Mouse (Mus musculus): ENCODE measurements around the gene Dcp1a.
A peak's percentile ranks its signal among the peaks of the same experiment; 100 is the strongest.

Gene Dcp1a

GRCm38 (mm10) chr14:30560803-30561389 lies 81.6 kb downstream of the Dcp1a start:
- DNase-seq (ENCODE audit: low read depth, low spot score), result no peak

- DNase-seq (ENCODE audit: low read depth, low spot score), result peak; percentile 40
Measured at GRCm38 (mm10) chr14:30561470-30562187, 82.3 kb downstream of the Dcp1a start.

- no peak for DNase-seq (ENCODE audit: low read depth, low spot score)
Measured at GRCm38 (mm10) chr14:30562343-30562742, 83.0 kb downstream of the Dcp1a start.

- DNase-seq (ENCODE audit: low read depth, low spot score), result peak; percentile 83
Measured at GRCm38 (mm10) chr14:30564451-30564850, 85.1 kb downstream of the Dcp1a start.

GRCm38 (mm10) chr14:30566317-30566716 lies 87.0 kb downstream of the Dcp1a start:
- peak; percentile 37 for DNase-seq (ENCODE audit: low read depth, low spot score)

GRCm38 (mm10) chr14:30568016-30568415 lies 88.7 kb downstream of the Dcp1a start:
- DNase-seq (ENCODE audit: low read depth, low spot score), result no peak

- DNase-seq (ENCODE audit: low read depth, low spot score), result no peak
Measured at GRCm38 (mm10) chr14:30570303-30570702, 91.0 kb downstream of the Dcp1a start.

GRCm38 (mm10) chr14:30572253-30572652 lies 92.9 kb downstream of the Dcp1a start:
- no peak for DNase-seq (ENCODE audit: low read depth, low spot score)

GRCm38 (mm10) chr14:30573235-30573634 lies 93.9 kb downstream of the Dcp1a start:
- DNase-seq (ENCODE audit: low read depth, low spot score), result no peak

GRCm38 (mm10) chr14:30573983-30574584 lies 94.7 kb downstream of the Dcp1a start:
- peak; percentile 87 for DNase-seq (ENCODE audit: low read depth, low spot score)

- DNase-seq (ENCODE audit: low read depth, low spot score), result no peak
Measured at GRCm38 (mm10) chr14:30575791-30576190, 96.5 kb downstream of the Dcp1a start.

- no peak for DNase-seq (ENCODE audit: low read depth, low spot score)
Measured at GRCm38 (mm10) chr14:30576260-30576659, 96.9 kb downstream of the Dcp1a start.
